Mouse (Mus musculus): ENCODE data around the gene Cwh43. TPM values are rescaled to one million over a fixed set of nuclear protein-coding genes. Genes with fewer than 3 reads are reported as not detected.

Cwh43 gene
- total RNA-seq, 1 experiment from 2014 or later = not detected

- ATAC-seq (replicated peaks; ENCODE audit: insufficient number of reproducible peaks, low FRiP score, low TSS enrichment, poor library complexity, severe bottlenecking) = no peak
Observed at GRCm38 (mm10) chr5:73502422-73502821, 96.5 kb downstream of the Cwh43 start.

Other genes starting within 250 kb of the Cwh43 start
- 123 to 248 TPM (median 154 TPM) in 3 replicates for gene Fryl, start 149.5 kb upstream of the Cwh43 start, total RNA-seq (2017)
- 252 to 293 TPM (median 259 TPM) in 3 replicates for gene Ociad1, start 113.3 kb upstream of the Cwh43 start, total RNA-seq (2017)
- gene Ociad2, start 65.0 kb upstream of the Cwh43 start, total RNA-seq (2017) = 0.68 TPM in 1 of 3 replicates, not detected in the others
- 2.0 to 7.4 TPM (median 4.2 TPM) in 3 replicates for gene Dcun1d4, start 74.9 kb downstream of the Cwh43 start, total RNA-seq (2017)
- not detected in 3 replicates for gene Lrrc66, start 226.5 kb downstream of the Cwh43 start, total RNA-seq (2017)
- 0.67 to 3.4 TPM (median 2.3 TPM) in 3 replicates for gene Sgcb, start 241.7 kb downstream of the Cwh43 start, total RNA-seq (2017)
- gene Spata18, start 245.3 kb downstream of the Cwh43 start, total RNA-seq (2017) = 0.53 to 0.67 TPM in 2 of 3 replicates, not detected in the other